Mouse (Mus musculus): ENCODE measurements around the gene Gm38655. TPM values are rescaled to one million over a fixed set of nuclear protein-coding genes. Genes with fewer than 3 reads are reported as not detected.

The Gm38655 gene
- total RNA-seq, 1 experiment from 2014 or later, result not detected

Other genes with a start within 250 kb of the Gm38655 start
- gene Mapk8ip3, start 238.5 kb downstream of the Gm38655 start, total RNA-seq (2017), result 46.0 to 84.3 TPM (median 50.2 TPM) in 3 replicates
- 13.4 to 14.4 TPM (median 14.2 TPM) in 3 replicates for gene Jpt2, start 214.8 kb downstream of the Gm38655 start, total RNA-seq (2017)
- gene Cramp1l, start 159.7 kb downstream of the Gm38655 start, total RNA-seq (2017), result 10.3 to 23.9 TPM (median 11.2 TPM) in 3 replicates
- 11.7 to 13.0 TPM (median 12.6 TPM) in 3 replicates for gene Ift140, start 159.4 kb downstream of the Gm38655 start, total RNA-seq (2017)
- not detected in 3 replicates for gene Tmem204, start 91.9 kb downstream of the Gm38655 start, total RNA-seq (2017)
- gene Telo2, start 59.5 kb downstream of the Gm38655 start, total RNA-seq (2017), result 13.3 to 21.2 TPM (median 17.5 TPM) in 3 replicates
- gene Ptx4, start 54.7 kb downstream of the Gm38655 start, total RNA-seq (2017), result not detected in 3 replicates
- gene Clcn7, start 42.1 kb downstream of the Gm38655 start, total RNA-seq (2017), result 16.3 to 21.8 TPM (median 20.8 TPM) in 3 replicates
- not detected in 3 replicates for gene Ccdc154, start 13.0 kb downstream of the Gm38655 start, total RNA-seq (2017)
- 7.0 to 11.0 TPM (median 9.3 TPM) in 3 replicates for gene BC003965, start 9.1 kb upstream of the Gm38655 start, total RNA-seq (2017)
- 14.3 to 29.9 TPM (median 22.5 TPM) in 3 replicates for gene Unkl, start 12.9 kb upstream of the Gm38655 start, total RNA-seq (2017)
- gene Gnptg, start 64.7 kb upstream of the Gm38655 start, total RNA-seq (2017), result 27.2 to 58.6 TPM (median 49.2 TPM) in 3 replicates
- 24.6 to 33.5 TPM (median 27.9 TPM) in 3 replicates for gene Tsr3, start 64.7 kb upstream of the Gm38655 start, total RNA-seq (2017)
- gene Baiap3, start 80.9 kb upstream of the Gm38655 start, total RNA-seq (2017), result 31.6 to 146 TPM (median 34.3 TPM) in 3 replicates
- gene Ube2i, start 99.2 kb upstream of the Gm38655 start, total RNA-seq (2017), result 278 to 334 TPM (median 296 TPM) in 3 replicates
- gene Prss34, start 122.9 kb upstream of the Gm38655 start, total RNA-seq (2017), result 2.8 TPM in 1 of 3 replicates, not detected in the others
- not detected in 3 replicates for gene Prss28, start 133.2 kb upstream of the Gm38655 start, total RNA-seq (2017)
- gene Prss29, start 143.2 kb upstream of the Gm38655 start, total RNA-seq (2017), result not detected in 3 replicates
- gene Tpsab1, start 170.1 kb upstream of the Gm38655 start, total RNA-seq (2017), result not detected in 3 replicates
- not detected in 3 replicates for gene Tpsb2, start 190.8 kb upstream of the Gm38655 start, total RNA-seq (2017)
- not detected in 3 replicates for gene Tpsg1, start 193.8 kb upstream of the Gm38655 start, total RNA-seq (2017)